Mouse (Mus musculus) lung, embryonic 15.5 days (tissue): ENCODE measurements around the gene Clca2. TPM values are rescaled to one million over a fixed set of nuclear protein-coding genes. Genes with fewer than 3 reads are reported as not detected.

Experiments
- ATAC-seq: fragments of 200-750 bp; cut with Nextera tagmentation; 2 replicates; pipeline ENCODE4 v1.8.0; 2017; ENCODE audit warnings: moderate number of reproducible peaks, borderline replicate concordance; ENCODE audit not compliant: low FRiP score, low TSS enrichment; ENCODE audit errors: extremely low read depth
- H3K27ac ChIP-seq: fragments of 300-500 bp; sonication (generic); 2 replicates; pipeline ENCODE4 v1.5.1; 2015; ENCODE audit warnings: moderate library complexity, mild to moderate bottlenecking, inconsistent platforms
- H3K27me3 ChIP-seq: fragments of 300-500 bp; sonication (generic); 2 replicates; pipeline ENCODE4 v1.6.1; 2015; ENCODE audit warnings: inconsistent platforms
- H3K36me3 ChIP-seq: fragments of 300-500 bp; sonication (generic); 2 replicates; pipeline ENCODE4 v1.6.1; 2015; ENCODE audit warnings: inconsistent platforms
- H3K4me1 ChIP-seq: fragments of 300-500 bp; sonication (generic); 2 replicates; pipeline ENCODE4 v1.6.1; 2015; ENCODE audit warnings: inconsistent platforms
- H3K4me2 ChIP-seq: fragments of 300-500 bp; sonication (generic); 2 replicates; pipeline ENCODE4 v1.6.1; 2015; ENCODE audit warnings: inconsistent platforms, mild to moderate bottlenecking, moderate library complexity
- H3K4me3 ChIP-seq: fragments of 300-500 bp; sonication (generic); 2 replicates; pipeline ENCODE4 v1.5.1; 2015; ENCODE audit warnings: mild to moderate bottlenecking, inconsistent platforms
- H3K9ac ChIP-seq: fragments of 300-500 bp; sonication (generic); 2 replicates; pipeline ENCODE4 v1.6.1; 2015; ENCODE audit warnings: inconsistent platforms
- H3K9me3 ChIP-seq: fragments of 300-500 bp; sonication (generic); 2 replicates; pipeline ENCODE4 v1.6.1; 2016; ENCODE audit warnings: inconsistent platforms
- WGBS: fragments of 180-500 bp; shearing (Covaris S2); methylation state at CpG from one replicate; pipeline ENCODE4 v1.1.7; 2015; 5-methylcytosine and 5-hydroxymethylcytosine counted together
- polyA plus RNA-seq: library from polyadenylated mRNA; unstranded; fragments of >200 nt; fragmentation: Nextera tagmentation; extraction: Ambion mirVana; gene quantifications from 2 replicates; pipeline ENCODE4 v1.2.1, GENCODE M21; 2015

The Clca2 gene
- polyA plus RNA-seq: 0.37 and 0.52 TPM in 2 replicates

- 58% methylated on average over 6 of the region's 6 CpGs for WGBS
- no peak within 1 kb of the TSS for H3K4me3 ChIP-seq
- ATAC-seq: no peak
- H3K27ac ChIP-seq: peak within 1 kb of the TSS; percentile 10; the same call in 1 of the 2 replicates
- H3K4me1 ChIP-seq: peaks cover 5% of the 10 kb centered on the region; the same call in 1 of the 2 replicates
- no peaks in the 10 kb centered on the region for H3K36me3 ChIP-seq
- no peak within 1 kb of the TSS for H3K4me2 ChIP-seq
- no peak within 1 kb of the TSS for H3K9ac ChIP-seq
- no peaks in the 10 kb centered on the region for H3K27me3 ChIP-seq
- H3K9me3 ChIP-seq: no peaks in the 10 kb centered on the region
These were observed at the start of gene Clca2 for GRCm38 (mm10) chr3:145099291-145099690. Gene Clca2, minus strand, starts transcription at chr3:145099443.

- Histone ChIP-seq H3K36me3 (no peaks in the 10 kb centered on the region), H3K4me1 (no peaks in the 10 kb centered on the region), H3K4me3 (no peak overlapping the region), H3K9ac (no peak overlapping the region), H3K27me3 (no peaks in the 10 kb centered on the region), H3K27ac (no peak overlapping the region), H3K4me2 (no peak overlapping the region), H3K9me3 (no peaks in the 10 kb centered on the region)
- no peak for ATAC-seq
These were observed 48.7 kb upstream of the Clca2 start for GRCm38 (mm10) chr3:145147952-145148351.

GRCm38 (mm10) chr3:145147483-145147882 is 48.2 kb upstream of the Clca2 start:
- H3K9me3 ChIP-seq: no peaks in the 10 kb centered on the region
- no peaks in the 10 kb centered on the region for H3K27me3 ChIP-seq
- WGBS: 74% methylated on average over 2 of the region's 2 CpGs
- no peak overlapping the region for H3K4me2 ChIP-seq
- no peak overlapping the region for H3K9ac ChIP-seq
- H3K4me1 ChIP-seq: no peaks in the 10 kb centered on the region
- no peaks in the 10 kb centered on the region for H3K36me3 ChIP-seq
- no peak for ATAC-seq
- H3K4me3 ChIP-seq: no peak overlapping the region
- H3K27ac ChIP-seq: no peak overlapping the region

GRCm38 (mm10) chr3:145146871-145147270 is 47.6 kb upstream of the Clca2 start:
- no peak overlapping the region for H3K9ac ChIP-seq
- no peak overlapping the region for H3K4me2 ChIP-seq
- no peaks in the 10 kb centered on the region for H3K9me3 ChIP-seq
- no peak overlapping the region for H3K4me3 ChIP-seq
- no peaks in the 10 kb centered on the region for H3K4me1 ChIP-seq
- H3K36me3 ChIP-seq: no peaks in the 10 kb centered on the region
- ATAC-seq: no peak
- 83% methylated on average over 9 of the region's 9 CpGs for WGBS
- no peaks in the 10 kb centered on the region for H3K27me3 ChIP-seq
- H3K27ac ChIP-seq: no peak overlapping the region

GRCm38 (mm10) chr3:145143856-145144255 is 44.6 kb upstream of the Clca2 start:
- Histone ChIP-seq H3K36me3 (no peaks in the 10 kb centered on the region), H3K4me2 (no peak overlapping the region), H3K9ac (no peak overlapping the region), H3K27me3 (no peaks in the 10 kb centered on the region), H3K27ac (no peak overlapping the region), H3K4me3 (no peak overlapping the region), H3K4me1 (no peaks in the 10 kb centered on the region), H3K9me3 (no peaks in the 10 kb centered on the region)
- WGBS: 70% methylated on average over 10 of the region's 10 CpGs
- ATAC-seq: no peak

- H3K4me1 ChIP-seq: no peaks in the 10 kb centered on the region
- H3K9me3 ChIP-seq: no peaks in the 10 kb centered on the region
- H3K4me3 ChIP-seq: no peak overlapping the region
- H3K27me3 ChIP-seq: no peaks in the 10 kb centered on the region
- 0 out of 2 replicates have a peak, but pooled peaks cover 4% of the 10 kb centered on the region for H3K36me3 ChIP-seq
- no peak overlapping the region for H3K4me2 ChIP-seq
- ATAC-seq: no peak
- no peak overlapping the region for H3K9ac ChIP-seq
- no peak overlapping the region for H3K27ac ChIP-seq
These were observed 43.7 kb upstream of the Clca2 start for GRCm38 (mm10) chr3:145142925-145143324.

GRCm38 (mm10) chr3:145140236-145140635 is 41.0 kb upstream of the Clca2 start:
- no peak overlapping the region for H3K9ac ChIP-seq
- no peak overlapping the region for H3K4me2 ChIP-seq
- peaks cover 11% of the 10 kb centered on the region; the same call in 1 of the 2 replicates for H3K36me3 ChIP-seq
- H3K27me3 ChIP-seq: no peaks in the 10 kb centered on the region
- no peak for ATAC-seq
- no peak overlapping the region for H3K4me3 ChIP-seq
- H3K9me3 ChIP-seq: no peaks in the 10 kb centered on the region
- no peak overlapping the region for H3K27ac ChIP-seq
- no peaks in the 10 kb centered on the region for H3K4me1 ChIP-seq
- 83% methylated on average over 4 of the region's 4 CpGs for WGBS

GRCm38 (mm10) chr3:145131210-145131868 is 32.1 kb upstream of the Clca2 start:
- Histone ChIP-seq H3K36me3 (peaks cover 28% of the 10 kb centered on the region; the same call in 1 of the 2 replicates), H3K4me3 (no peak overlapping the region), H3K9me3 (no peaks in the 10 kb centered on the region), H3K27me3 (no peaks in the 10 kb centered on the region), H3K4me2 (no peak overlapping the region), H3K4me1 (no peaks in the 10 kb centered on the region), H3K9ac (no peak overlapping the region), H3K27ac (no peak overlapping the region)
- WGBS: 14% methylated on average over 3 of the region's 3 CpGs
- ATAC-seq: no peak

- no peak for ATAC-seq
- no peaks in the 10 kb centered on the region for H3K4me1 ChIP-seq
- no peaks in the 10 kb centered on the region for H3K27me3 ChIP-seq
- no peaks in the 10 kb centered on the region for H3K9me3 ChIP-seq
- no peak overlapping the region for H3K4me2 ChIP-seq
- H3K9ac ChIP-seq: no peak overlapping the region
- no peak overlapping the region for H3K27ac ChIP-seq
- no peak overlapping the region for H3K4me3 ChIP-seq
- H3K36me3 ChIP-seq: peaks cover 29% of the 10 kb centered on the region; the same call in 1 of the 2 replicates
These were observed 30.1 kb upstream of the Clca2 start for GRCm38 (mm10) chr3:145129356-145129755.

GRCm38 (mm10) chr3:145126618-145127017 is 27.4 kb upstream of the Clca2 start:
- H3K27ac ChIP-seq: no peak overlapping the region
- H3K4me1 ChIP-seq: no peaks in the 10 kb centered on the region
- peaks cover 15% of the 10 kb centered on the region; the same call in 1 of the 2 replicates for H3K36me3 ChIP-seq
- H3K9ac ChIP-seq: no peak overlapping the region
- no peaks in the 10 kb centered on the region for H3K27me3 ChIP-seq
- ATAC-seq: no peak
- WGBS: 87% methylated on average over 2 of the region's 2 CpGs
- no peak overlapping the region for H3K4me3 ChIP-seq
- no peak overlapping the region for H3K4me2 ChIP-seq
- H3K9me3 ChIP-seq: no peaks in the 10 kb centered on the region

GRCm38 (mm10) chr3:145119425-145119824 is 20.2 kb upstream of the Clca2 start:
- no peaks in the 10 kb centered on the region for H3K36me3 ChIP-seq
- H3K4me2 ChIP-seq: peak overlapping the region; percentile 78
- H3K27ac ChIP-seq: 0 out of 2 replicates have a peak overlapping the region, but pooled peaks have one; percentile 99
- H3K9me3 ChIP-seq: no peaks in the 10 kb centered on the region
- H3K4me1 ChIP-seq: peaks cover 8% of the 10 kb centered on the region
- H3K4me3 ChIP-seq: peak overlapping the region; percentile 91
- no peaks in the 10 kb centered on the region for H3K27me3 ChIP-seq
- WGBS: 68% methylated on average over 7 of the region's 7 CpGs
- ATAC-seq: no peak
- peak overlapping the region; percentile 92 for H3K9ac ChIP-seq

- Histone ChIP-seq H3K4me2 (peak overlapping the region; percentile 78), H3K9ac (peak overlapping the region; percentile 92), H3K27ac (peak overlapping the region; percentile 99), H3K9me3 (no peaks in the 10 kb centered on the region), H3K27me3 (no peaks in the 10 kb centered on the region), H3K4me1 (peaks cover 8% of the 10 kb centered on the region), H3K4me3 (peak overlapping the region; percentile 91), H3K36me3 (no peaks in the 10 kb centered on the region)
- ATAC-seq: no peak
- under 1% methylated on average over 14 of the region's 14 CpGs for WGBS
These were observed 19.7 kb upstream of the Clca2 start for GRCm38 (mm10) chr3:145119002-145119358.
